Mouse (Mus musculus): ENCODE data around the gene Rps6kl1. TPM values are rescaled to one million over a fixed set of nuclear protein-coding genes. Genes with fewer than 3 reads are reported as not detected.

The Rps6kl1 gene
- total RNA-seq, 2 experiments from 2014 or later, result 38.8 to 39.5 TPM

DNA sequence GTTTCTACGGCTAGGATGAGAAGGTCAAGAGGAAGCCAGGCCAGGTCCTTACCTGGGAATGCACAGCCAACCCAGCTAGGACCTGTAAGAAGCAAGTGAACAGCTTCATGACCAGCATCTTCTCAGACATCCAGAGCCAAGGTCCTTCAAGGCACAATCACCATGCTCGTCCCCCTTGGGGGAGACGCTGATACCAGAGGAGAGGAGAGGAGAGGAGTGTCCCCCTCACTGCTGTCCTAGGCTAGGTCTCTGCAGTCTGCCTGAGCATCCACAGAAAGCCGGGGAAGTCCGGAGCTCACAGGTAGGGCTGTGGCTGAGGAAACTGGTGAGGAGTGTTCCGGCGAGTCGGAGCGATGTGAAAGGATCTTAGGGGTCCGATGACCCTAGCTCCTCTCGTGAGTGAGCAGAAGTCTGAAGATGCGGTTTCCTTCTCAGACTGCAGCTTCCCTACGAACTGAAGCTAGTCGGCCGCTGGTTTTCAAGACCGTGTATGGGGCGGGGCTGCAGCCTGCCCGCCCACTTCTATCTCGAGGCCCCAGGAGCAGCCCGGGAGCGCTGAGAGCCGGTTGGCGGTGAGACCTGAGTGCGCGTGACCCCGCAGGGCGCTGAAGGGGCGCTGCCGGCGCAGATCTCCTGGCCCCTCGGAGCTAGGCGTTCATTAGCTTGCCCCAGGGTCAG, 25.9 kb upstream of the Rps6kl1 start:
- intact Hi-C loops (cut with DNase I), result no loop called here
- DNase-seq (ENCODE audit: extremely low spot score in 1 of 2, low spot score in 2 of 2), result no peak

DNA sequence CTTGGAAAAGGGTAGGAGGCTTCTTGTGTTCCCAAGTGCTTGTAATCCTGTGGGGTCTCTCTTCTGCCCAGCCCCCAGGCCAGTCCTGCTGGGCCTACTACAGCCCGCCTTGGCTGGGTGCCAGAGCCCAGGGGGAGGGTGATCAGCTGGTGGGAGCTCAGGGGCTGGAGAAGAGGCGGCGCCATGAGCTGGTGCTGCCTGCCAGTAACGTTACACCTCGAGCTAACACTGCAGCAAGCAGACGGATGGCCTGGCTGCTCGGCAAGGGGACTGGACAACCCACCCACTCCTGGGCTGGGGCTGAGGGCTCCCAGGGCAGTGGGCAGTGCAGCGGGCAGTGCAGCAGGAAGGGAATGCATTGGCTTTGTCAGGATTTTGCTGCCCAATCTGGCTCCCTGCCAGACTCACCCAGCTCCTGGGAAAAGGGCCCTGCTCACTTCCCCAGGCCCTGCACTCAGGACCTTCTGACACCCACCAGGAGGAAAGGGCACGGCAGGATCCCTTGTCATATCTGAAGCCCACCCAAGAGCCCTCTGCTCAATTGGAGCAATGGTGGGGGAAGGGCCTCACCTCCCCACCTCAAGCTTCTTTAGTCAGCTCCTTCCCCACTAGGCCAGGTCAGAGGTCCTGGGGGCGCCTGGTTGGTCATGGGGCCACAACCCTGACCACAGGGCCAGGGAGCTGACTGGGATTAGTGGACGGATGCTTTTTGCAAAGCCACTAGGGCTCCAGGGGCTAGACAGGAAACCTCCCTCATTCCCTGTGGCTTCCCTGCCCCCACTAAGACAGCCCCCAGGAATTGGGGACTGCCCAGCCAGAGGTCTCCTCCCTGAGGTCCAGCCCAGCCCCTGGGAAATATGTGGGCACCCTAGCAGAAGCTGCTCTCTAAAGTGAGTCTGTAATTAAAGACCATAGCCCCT, 25.1 kb upstream of the Rps6kl1 start:
- peak in 1 of 2 experiments; percentile 85 for DNase-seq (ENCODE audit: extremely low spot score in 1 of 2, low spot score in 2 of 2)
- intact Hi-C loops (cut with DNase I), result no loop called here

DNA sequence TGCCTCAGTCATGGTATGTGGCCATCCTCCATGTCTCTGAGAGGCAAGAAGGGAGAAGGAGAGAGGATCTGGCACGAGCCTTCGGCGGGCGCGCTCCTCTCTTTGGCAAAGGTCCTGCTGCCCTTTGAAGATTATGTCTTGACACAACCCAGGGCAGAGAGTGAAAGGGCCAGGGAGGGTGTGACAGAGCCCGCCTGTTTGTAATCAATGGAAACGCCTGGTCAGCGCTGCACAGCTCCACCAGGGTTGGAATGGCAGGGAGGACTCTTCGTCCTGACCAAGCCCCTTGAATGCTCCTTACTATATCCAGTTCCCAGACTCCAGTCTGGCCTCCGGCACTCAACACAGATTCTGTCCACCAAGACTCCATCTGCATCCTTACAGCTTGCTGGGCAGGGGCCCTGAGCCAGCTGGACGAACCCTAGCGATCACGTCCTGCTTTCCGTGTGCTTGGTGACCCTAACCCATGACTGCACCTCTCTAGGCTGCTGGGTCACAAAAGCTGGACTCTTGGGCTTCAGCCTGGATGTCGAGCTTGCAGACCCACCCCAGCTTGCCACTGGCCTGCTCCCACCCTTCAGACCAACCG, 24.1 kb upstream of the Rps6kl1 start:
- intact Hi-C loops (cut with DNase I), result no loop called here
- DNase-seq (ENCODE audit: extremely low spot score in 1 of 2, low spot score in 2 of 2), result no peak

DNA sequence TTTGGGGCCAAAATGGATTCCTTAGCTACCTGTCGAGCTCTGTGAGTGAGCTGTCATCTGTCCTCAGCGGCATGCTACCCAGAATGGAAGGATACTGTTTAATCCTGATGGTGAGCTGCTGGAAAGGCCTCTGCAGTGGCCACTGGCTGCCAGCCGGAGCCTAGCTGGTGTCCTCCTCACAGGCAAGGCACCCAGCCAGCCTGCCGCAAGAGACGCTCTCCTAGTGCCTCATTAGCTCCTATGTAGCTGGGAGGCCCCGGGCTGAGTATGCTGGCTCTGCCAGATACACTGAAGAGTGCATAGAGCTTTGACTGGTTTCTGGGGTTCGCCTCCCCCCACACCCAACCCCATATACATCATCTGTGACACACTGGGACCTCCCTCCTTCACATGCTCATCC, 23.0 kb upstream of the Rps6kl1 start:
- intact Hi-C loops (cut with DNase I), result no loop called here

DNA sequence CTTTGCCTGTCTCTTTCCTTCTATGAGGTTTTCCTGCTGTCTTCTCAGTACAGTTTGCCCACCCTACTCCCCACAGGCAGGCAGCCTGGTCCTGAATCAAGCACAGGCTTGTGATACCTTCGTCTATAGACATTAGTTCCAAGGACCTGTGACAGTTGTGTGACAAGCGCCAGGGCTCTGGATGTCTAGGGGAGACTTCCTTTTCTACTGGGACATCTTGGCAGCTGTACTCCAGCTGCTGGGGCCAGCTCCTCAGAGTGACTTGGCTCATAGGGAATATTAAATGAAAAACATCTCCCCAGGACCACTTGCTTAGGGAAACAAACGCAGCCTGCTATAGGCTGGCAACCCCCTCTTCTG, 19.9 kb upstream of the Rps6kl1 start:
- intact Hi-C loops (cut with DNase I), result no loop called here
- no peak for DNase-seq (ENCODE audit: extremely low spot score in 1 of 2, low spot score in 2 of 2)

More for the DNA sequence above, 23.0 kb upstream of the Rps6kl1 start:
- DNase-seq (ENCODE audit: extremely low spot score in 1 of 2, low spot score in 2 of 2), result no peak

DNA sequence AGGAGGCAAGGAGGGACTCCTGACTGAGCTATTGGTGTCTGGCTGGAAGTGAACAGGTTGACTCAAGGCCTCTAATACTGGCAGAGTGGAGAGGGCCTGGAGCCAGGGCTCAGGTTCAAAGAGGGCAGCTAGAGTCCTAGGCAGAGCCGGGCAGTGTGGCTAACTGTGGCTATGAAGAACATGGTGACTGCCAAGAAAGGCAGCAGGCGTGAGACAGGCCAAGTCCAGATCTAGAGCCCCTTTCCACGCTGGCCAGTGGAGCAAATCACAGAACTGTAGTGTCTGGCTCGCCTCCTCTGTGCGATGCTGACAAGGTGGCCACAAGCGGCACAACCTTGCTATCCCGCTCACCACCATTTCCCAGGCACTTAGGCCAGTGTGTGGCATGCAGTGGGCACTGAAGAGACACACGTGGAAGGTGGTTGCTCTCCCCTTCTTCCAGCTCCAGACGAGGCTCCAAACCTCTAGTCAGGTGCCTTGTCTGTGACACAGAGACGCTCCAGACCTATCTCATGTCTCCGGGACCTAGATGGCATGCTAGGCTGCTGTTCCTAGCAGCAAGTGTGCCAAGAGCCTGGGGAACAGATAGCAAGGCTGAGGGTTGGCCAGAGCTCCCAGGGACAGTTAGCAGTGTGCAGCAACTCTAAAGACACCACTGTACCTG, 19.4 kb upstream of the Rps6kl1 start:
- DNase-seq (ENCODE audit: extremely low spot score in 1 of 2, low spot score in 2 of 2), result no peak
- intact Hi-C loops (cut with DNase I), result no loop called here

DNA sequence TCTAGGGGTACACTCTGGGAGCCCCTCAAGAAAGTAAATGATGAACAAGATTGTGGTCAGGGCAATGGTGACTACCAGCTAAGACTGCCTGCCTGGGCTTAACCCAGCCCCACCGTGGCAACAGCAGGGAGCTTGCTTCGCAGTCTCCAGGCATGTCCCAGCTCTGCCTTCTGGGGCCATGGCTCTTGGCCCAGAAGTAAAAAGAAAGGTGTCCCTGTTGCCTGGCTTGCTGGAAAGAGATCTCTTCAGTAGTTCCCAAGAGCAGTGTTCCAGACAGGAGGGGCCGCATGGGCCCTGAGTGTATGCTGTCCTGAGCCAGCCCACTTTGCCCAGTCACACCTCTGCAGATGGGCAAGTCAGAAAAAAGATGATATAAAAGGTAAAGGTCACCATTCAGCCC, 18.8 kb upstream of the Rps6kl1 start:
- intact Hi-C loops (cut with DNase I), result loop anchor here (5.0 kb wide), 2 partner anchors 57 to 117 kb away; partner anchors contain the start of genes Acyp1 and Zc2hc1c
- no peak for DNase-seq (ENCODE audit: extremely low spot score in 1 of 2, low spot score in 2 of 2)

DNA sequence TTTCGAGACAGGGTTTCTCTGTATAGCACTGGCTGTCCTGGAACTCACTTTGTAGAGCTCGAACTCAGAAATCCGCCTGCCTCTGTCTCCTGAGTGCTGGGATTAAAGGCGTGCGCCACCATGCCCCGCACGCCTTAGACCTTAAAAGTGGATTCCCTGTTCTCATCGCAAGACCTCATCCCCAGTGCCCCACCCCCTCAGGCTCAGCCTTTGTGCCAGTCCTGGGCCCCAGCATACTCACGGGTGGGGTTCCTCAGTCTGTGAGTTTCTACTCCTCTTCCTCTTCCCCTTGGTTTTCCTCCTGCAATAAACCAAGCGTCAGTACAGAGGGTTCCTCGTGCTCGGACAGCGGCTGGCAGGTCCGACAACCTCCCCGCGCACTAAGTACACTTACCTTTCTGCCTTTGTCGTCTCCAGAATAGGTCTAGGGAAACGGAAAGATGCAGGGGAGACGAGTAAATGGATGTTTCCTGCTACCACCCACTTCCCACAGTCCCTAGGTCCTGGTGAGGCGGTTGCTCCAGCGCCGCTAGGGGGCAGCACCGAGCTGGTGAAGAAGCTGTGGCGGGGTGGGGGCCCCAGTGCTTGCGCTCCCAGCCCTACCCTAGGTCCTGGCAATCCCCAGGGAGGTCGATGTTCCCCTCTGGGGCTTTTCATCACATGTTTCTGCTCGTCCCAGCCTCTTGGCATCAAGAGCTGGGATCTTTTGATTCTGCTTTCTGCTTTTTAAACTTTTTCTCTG, 18.2 kb upstream of the Rps6kl1 start:
- intact Hi-C loops (cut with DNase I), result loop anchor here (5.0 kb wide), 2 partner anchors 58 to 118 kb away; partner anchors contain the start of genes Acyp1 and Zc2hc1c
- DNase-seq (ENCODE audit: extremely low spot score in 1 of 2, low spot score in 2 of 2), result peak; percentile 73 to 94

DNA sequence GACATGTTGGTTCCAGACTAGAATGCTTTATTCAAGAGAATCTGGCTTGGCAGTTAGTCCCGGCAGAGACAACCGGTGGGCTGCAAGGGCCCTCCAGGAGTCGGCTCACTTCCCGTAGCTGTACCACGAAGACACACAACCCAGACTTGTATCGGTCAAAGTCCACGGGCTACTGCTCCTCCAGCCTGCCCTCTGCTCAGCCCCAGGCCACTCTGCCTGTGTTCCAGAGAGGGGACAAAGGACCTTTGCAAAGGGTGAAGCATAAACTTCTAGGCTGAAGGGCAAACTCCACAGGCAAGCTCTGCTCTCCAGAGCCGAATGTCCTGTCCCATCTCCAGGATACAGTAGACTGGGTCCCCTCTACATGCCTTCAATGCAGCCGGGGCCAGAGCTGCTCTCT, 15.6 kb upstream of the Rps6kl1 start:
- intact Hi-C loops (cut with DNase I), result loop anchor here (5.0 kb wide), 2 partner anchors 61 to 121 kb away; partner anchors contain the start of genes Acyp1 and Zc2hc1c
- no peak for DNase-seq (ENCODE audit: extremely low spot score in 1 of 2, low spot score in 2 of 2)

DNA sequence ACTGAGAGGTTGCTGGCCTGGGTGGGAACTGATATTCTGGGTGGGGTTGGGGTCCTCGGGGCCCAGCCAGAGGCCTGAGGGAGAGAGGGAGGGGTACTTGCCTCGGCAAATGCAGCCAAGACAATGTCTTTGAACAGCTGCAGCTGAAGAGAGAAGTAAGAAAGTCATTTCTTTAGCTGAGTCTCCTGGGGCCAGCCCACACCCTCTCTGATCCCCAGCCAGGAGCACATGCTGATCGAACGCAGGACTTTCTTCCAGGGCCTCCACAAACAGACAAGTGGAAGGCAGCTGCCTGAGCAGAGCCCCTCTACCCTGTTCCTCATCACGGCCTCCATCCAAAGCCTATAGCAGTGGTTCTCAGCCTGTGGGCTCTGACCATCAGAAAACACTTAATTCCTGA, 13.9 kb upstream of the Rps6kl1 start:
- intact Hi-C loops (cut with DNase I), result loop anchor here (5.0 kb wide), 3 partner anchors 62 to 137 kb away; partner anchors contain the start of genes Acyp1 and Zc2hc1c
- no peak for DNase-seq (ENCODE audit: extremely low spot score in 1 of 2, low spot score in 2 of 2)

DNA sequence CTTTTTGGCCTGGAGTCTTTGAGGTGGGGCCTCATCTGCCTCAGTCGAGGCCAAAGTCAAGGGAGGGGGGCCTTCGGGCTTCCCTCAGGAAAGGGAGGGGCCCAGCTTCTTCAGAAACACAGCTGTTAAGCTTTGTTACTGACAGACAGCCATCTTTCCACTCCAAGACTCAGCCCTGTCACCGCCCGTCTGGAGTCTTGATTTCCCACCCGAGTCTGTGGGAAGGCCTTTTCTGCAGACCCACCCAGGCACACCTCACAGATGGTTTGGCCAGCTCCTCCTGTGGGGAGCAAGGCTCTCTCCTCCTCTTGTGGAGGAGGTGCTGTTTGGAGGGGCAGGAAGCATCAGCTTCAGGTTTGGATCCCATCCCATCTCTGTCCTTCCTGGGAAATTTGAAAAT, 8.5 kb upstream of the Rps6kl1 start:
- no peak for DNase-seq (ENCODE audit: extremely low spot score in 1 of 2, low spot score in 2 of 2)
- intact Hi-C loops (cut with DNase I), result no loop called here

DNA sequence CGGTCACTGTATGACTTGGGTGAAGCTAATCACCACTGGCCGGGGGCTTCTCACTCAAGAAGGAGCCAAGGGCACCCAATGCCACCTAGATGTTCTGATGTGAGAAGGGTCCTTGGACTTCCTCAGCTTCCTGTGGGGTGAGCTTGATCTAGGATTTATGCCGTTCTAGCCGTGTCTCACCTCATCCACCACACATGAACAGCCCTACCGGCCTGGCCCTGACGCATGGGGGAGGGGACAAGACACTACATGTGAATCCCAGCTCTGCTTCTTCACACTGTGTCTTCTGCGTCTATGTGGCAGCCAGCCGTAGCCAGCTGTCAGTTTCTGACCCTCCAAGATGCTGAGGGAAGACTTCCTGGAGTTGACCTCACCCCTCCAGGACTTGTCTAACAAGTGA, 7.7 kb upstream of the Rps6kl1 start:
- intact Hi-C loops (cut with DNase I), result no loop called here

DNA sequence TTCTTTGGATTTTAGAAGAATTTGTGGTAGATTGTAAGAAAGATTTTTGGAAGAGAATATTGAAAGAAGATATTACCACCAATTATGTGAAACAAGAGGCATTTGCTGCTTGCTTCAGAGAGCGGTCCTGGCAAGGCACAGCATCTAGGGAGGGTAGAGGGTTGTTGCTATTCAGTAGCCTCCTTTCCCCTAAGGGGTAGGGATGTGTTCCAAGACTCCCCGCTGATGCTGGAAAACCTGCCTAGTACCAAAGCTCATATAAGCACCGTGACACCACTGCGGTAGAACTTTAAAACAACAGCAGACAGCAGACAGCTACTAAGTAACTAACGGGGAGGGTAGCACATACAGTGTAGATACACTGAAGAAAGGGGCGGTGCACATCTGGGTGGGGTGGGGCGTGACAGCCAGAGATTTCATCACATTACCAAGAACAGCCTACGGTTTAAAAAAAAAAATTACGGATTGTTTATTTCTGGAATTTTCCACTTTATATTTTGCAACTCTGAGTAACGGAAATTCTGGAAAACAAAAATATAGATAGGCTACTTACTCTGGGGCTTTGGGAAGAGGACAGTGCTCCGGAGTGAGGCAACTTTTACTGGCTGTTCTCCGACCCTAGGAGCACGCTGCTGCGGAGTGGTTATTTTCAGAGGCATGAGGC, 6.9 kb upstream of the Rps6kl1 start:
- no peak for DNase-seq (ENCODE audit: extremely low spot score in 1 of 2, low spot score in 2 of 2)
- intact Hi-C loops (cut with DNase I), result no loop called here

More for the DNA sequence above, 7.7 kb upstream of the Rps6kl1 start:
- no peak for DNase-seq (ENCODE audit: extremely low spot score in 1 of 2, low spot score in 2 of 2)

DNA sequence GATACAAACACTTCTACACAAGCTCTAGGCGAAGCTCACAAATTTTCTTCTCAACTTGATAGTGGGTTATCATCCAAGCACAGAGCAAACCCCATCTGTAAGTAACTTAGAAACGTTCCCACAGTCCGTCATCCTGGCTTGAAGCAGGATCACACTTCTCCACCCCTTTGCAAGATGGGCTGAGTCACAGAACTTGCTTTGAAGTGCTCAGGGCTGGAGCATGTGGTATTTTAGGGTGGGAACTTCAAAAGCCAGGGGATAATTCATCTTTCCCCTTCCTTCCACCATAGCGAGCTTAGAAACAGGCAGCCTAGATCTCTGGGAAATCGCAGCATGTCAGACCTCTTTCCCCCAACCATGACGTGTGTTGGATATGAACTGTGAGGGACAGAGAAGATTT, 5.3 kb upstream of the Rps6kl1 start:
- intact Hi-C loops (cut with DNase I), result no loop called here
- DNase-seq (ENCODE audit: extremely low spot score in 1 of 2, low spot score in 2 of 2), result no peak

DNA sequence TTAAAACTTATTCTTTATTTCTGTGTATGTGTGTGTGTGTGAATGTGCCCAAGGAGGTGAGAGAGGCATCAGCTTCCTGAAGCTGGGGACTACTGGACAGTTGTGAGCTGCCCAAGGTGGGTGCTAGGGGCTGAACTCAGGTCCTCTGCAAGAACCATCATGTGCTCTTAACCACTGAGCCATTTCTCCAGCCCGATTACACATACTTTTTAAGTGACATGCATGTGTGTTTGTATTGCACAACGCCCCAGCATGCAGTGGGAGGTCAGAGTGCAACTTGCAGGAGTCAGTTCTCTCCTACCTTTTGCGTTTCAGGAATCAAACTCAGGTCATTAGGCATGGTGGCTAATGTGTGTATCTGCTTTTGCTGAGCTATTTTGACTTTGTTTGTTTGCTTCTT, 1.9 kb upstream of the Rps6kl1 start:
- intact Hi-C loops (cut with DNase I), result no loop called here
- DNase-seq (ENCODE audit: extremely low spot score in 1 of 2, low spot score in 2 of 2), result no peak

DNA sequence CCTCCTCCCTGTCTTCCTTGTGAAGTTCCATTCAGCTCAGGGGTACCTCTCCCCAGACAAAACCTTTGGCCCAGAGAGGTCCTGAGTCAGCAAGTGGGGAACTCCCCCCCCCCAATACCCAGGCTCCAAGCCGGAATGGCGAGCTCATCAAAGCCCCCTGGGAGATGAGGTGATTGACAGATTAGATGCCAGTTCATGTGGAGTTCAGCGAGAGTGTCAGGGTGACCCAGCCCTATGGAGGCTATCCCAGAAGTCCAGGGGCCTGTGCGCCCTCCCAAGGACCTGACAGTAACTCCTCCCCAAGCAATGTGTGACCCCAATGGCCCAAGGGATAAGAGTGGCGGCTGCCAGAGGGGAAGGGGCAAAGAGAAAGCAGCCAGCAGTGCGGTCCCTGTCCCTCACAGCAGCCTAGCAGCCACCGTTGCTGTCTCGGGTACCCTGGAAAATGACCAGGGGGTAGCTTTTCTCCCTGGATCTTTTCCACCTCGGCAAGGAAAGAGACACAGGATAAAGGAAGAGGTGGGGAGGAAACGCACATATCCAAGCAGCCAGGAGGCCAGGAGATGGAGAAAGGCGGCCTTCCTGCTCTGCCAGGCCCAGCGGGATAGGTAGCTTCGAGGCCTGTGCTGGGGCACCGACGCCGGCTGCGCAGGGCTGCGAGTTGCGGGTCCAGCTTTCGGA, 603 bp downstream of the Rps6kl1 start:
- no peak for DNase-seq (ENCODE audit: extremely low spot score in 1 of 2, low spot score in 2 of 2)
- intact Hi-C loops (cut with DNase I), result no loop called here

DNA sequence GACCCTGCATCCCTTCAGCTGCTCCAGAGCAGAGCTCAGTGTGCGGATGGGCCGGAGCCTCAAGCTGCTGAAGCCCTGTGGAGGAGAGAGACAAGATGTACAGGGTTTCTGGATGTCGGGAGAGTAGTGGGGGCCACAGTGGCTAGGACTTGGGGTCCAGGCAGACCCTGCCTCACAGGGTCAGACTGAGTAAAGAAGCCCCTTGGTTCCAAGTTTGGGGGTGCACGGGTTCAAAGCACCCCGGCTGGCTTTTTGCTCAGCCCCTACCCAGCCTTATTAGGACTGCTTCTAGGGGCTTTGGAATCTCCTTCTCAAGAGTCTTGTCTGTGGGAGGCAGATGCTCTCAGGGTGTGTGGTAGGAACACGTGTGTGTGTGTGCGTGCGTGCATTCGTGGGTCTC, 4.2 kb downstream of the Rps6kl1 start:
- intact Hi-C loops (cut with DNase I), result no loop called here
- no peak for DNase-seq (ENCODE audit: extremely low spot score in 1 of 2, low spot score in 2 of 2)

Measured in left cerebral cortex, postnatal 10 days (tissue).